Mouse (Mus musculus) CH12.LX (cell line): ENCODE data around the gene Wwc2.

ENCODE experiments used
- CTCF ChIP-seq, 2 experiments: IDR thresholded peaks in 1 of 2; conservative IDR thresholded peaks in 1 of 2; 2 replicates each; pipeline ENCODE4 v1.5.1; 2011 to 2012; ENCODE audit warnings: low read depth in 2 of 2, low read length in 2 of 2, improper control_type of control experiment in 1 of 2, inconsistent platforms in 1 of 2, mild to moderate bottlenecking in 1 of 2, moderate library complexity in 1 of 2
- E2F4 ChIP-seq: IDR thresholded peaks from 2 replicates; pipeline ENCODE4 v1.6.1; 2011; ENCODE audit warnings: low read depth, low read length, improper control_type of control experiment; ENCODE audit not compliant: insufficient replicate concordance
- ELF1 ChIP-seq: IDR thresholded peaks from 2 replicates; pipeline ENCODE4 v1.6.1; 2014; ENCODE audit warnings: low read depth, mild to moderate bottlenecking, inconsistent platforms, low read length, improper control_type of control experiment
- HCFC1 ChIP-seq: IDR thresholded peaks from 2 replicates; pipeline ENCODE4 v1.6.1; 2012; ENCODE audit warnings: low read depth, mild to moderate bottlenecking, inconsistent platforms, low read length, improper control_type of control experiment
- MAX ChIP-seq: IDR thresholded peaks from 2 replicates; pipeline ENCODE4 v1.6.1; 2011; ENCODE audit warnings: low read length, improper control_type of control experiment
- MEF2A ChIP-seq: IDR thresholded peaks from 2 replicates; pipeline ENCODE4 v1.6.1; 2014; ENCODE audit warnings: low read depth, mild to moderate bottlenecking, inconsistent platforms, low read length, improper control_type of control experiment, borderline replicate concordance
- POLR2A ChIP-seq: IDR thresholded peaks from 2 replicates; pipeline ENCODE4 v1.6.1; 2011; ENCODE audit warnings: low read depth, mild to moderate bottlenecking, improper control_type of control experiment, low read length
- TBP ChIP-seq: conservative IDR thresholded peaks from 2 replicates; pipeline ENCODE4 v1.6.1; 2011; ENCODE audit warnings: low read depth, low read length, improper control_type of control experiment
- TCF12 ChIP-seq: IDR thresholded peaks from 2 replicates; pipeline ENCODE4 v1.6.1; 2014; ENCODE audit warnings: low read depth, mild to moderate bottlenecking, inconsistent platforms, low read length, improper control_type of control experiment

GRCm38 (mm10) chr8:47922011-47922410 is 68.7 kb downstream of the Wwc2 start:
- no peak for TF ChIP-seq CTCF (conservative IDR thresholded peaks at IDR 0.05 in 1 of 2, IDR thresholded peaks at IDR 0.05 in 1 of 2; ENCODE audit: low read depth in 2 of 2, low read length in 2 of 2)
- no peak for TF ChIP-seq ELF1
- no peak for TF ChIP-seq POLR2A
- no peak for TF ChIP-seq TBP
- TF ChIP-seq HCFC1 = no peak
- no peak for TF ChIP-seq TCF12
- TF ChIP-seq MEF2A = no peak
- TF ChIP-seq E2F4 = no peak
- TF ChIP-seq MAX = no peak
